Mouse (Mus musculus): ENCODE data around the gene Fank1. TPM values are rescaled to one million over a fixed set of nuclear protein-coding genes. Genes with fewer than 3 reads are reported as not detected.

The Fank1 gene
- polyA plus RNA-seq, 1 experiment from 2014 or later = 7.9 TPM

Other genes starting within 250 kb of the Fank1 start
- gene Tex36, start 174.7 kb upstream of the Fank1 start, polyA plus RNA-seq (2015; fragmentation: Nextera tagmentation; extraction: Ambion mirVana) = not detected in 2 replicates
- 19.0 and 19.5 TPM in 2 replicates for gene Edrf1, start 139.3 kb upstream of the Fank1 start, polyA plus RNA-seq (2015; fragmentation: Nextera tagmentation; extraction: Ambion mirVana)
- not detected in 2 replicates for gene Mmp21, start 96.8 kb upstream of the Fank1 start, polyA plus RNA-seq (2015; fragmentation: Nextera tagmentation; extraction: Ambion mirVana)
- 89.8 and 93.0 TPM in 2 replicates for gene Bccip, start 67.5 kb upstream of the Fank1 start, polyA plus RNA-seq (2015; fragmentation: Nextera tagmentation; extraction: Ambion mirVana)
- gene Uros, start 66.8 kb upstream of the Fank1 start, polyA plus RNA-seq (2015; fragmentation: Nextera tagmentation; extraction: Ambion mirVana) = 55.7 and 56.7 TPM in 2 replicates
- 43.2 and 46.3 TPM in 2 replicates for gene Dhx32, start 5.9 kb downstream of the Fank1 start, polyA plus RNA-seq (2015; fragmentation: Nextera tagmentation; extraction: Ambion mirVana)

All from midbrain, embryonic 16.5 days (tissue).